Mouse (Mus musculus): Measurements from ENCODE around the gene Dnah17.

DNA sequence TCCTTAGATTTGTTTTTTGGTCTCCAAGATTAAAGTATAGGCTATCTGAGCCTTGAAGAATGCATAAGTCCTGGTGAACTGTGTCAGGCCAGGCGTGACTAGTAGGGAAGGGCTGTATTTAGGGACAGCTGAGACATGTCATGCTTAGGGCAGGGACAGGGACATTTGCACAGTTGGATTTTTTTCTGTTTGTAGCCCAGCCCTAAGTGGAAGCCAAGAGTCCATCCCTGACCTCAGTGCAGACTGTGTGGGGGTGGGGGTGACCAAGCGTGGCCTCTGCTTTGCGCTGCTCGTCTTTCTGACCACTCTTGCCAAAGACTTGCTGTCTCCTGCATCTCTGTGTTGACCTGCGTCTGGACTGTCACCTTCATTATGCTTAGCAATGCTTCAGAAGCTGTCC is 126.2 kb downstream of the Dnah17 start:
- TF ChIP-seq CTCF (IDR thresholded peaks at IDR 0.05; ENCODE audit: low read depth): no peak
- TF ChIP-seq EP300 (optimal IDR thresholded peaks at IDR 0.05): no peak

Measured in stomach, postnatal 0 days (tissue).